Mouse (Mus musculus): ENCODE measurements around the gene Zdhhc14.
A peak's percentile ranks its signal among the peaks of the same experiment; 100 is the strongest.

Zdhhc14 gene

DNA sequence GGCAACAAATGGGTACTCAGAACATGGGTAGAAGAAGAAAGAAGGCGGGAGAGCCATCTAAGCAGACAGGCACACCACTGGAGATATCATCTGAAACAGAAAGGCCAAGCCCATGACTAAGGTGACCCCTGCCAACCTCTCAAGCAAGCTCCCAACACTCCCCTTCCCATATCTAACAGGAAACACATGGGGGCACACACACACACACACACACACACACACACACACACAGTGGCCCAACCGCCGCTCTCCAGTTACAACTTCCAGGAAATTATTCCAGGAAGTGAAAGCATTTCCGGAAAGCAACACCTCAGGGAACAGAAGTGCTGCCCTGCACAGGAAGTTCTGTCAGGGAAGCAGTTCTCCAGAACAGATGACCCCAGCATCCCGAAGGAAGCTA is 301.9 kb downstream of the Zdhhc14 start:
- DNase-seq: no peak

DNA sequence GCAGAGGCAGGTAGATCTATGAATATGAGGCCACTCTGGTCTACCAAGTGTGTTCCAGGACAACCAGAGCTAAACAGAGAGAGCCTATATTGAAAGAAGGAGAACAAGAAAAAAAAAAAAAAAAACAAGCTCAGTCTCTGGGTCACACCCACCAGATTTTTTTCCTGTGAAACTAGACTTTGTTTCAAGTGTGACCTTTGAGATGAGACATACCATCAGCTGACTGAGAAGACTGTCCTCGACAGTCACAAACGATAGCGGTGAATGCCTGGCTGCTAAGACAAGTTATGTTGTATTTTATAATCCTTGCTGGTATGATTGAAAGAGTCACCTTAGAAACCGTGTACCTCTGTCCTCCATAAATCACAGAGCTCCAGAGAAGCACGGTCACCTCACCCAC is 303.0 kb downstream of the Zdhhc14 start:
- DNase-seq: no peak

DNA sequence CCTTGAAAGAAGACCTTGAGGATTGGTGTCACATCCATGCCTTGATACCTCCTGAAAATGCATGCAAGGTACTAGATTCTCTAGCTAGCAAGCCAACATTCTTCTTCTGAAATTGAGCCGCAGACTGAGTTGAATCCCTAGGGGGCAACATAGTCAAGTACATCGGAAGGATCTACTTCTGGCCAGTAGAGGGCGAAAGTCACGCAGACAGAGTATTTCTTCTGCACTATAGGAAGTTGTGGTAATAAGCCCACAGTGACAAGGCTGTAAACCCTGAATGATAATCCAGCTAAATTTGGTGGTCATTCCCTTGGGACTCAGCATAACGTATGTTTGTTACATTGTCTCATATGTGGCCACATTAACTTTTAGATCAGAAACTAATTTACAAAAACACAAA is 303.5 kb downstream of the Zdhhc14 start:
- peak; percentile 62 to 83 for DNase-seq

DNA sequence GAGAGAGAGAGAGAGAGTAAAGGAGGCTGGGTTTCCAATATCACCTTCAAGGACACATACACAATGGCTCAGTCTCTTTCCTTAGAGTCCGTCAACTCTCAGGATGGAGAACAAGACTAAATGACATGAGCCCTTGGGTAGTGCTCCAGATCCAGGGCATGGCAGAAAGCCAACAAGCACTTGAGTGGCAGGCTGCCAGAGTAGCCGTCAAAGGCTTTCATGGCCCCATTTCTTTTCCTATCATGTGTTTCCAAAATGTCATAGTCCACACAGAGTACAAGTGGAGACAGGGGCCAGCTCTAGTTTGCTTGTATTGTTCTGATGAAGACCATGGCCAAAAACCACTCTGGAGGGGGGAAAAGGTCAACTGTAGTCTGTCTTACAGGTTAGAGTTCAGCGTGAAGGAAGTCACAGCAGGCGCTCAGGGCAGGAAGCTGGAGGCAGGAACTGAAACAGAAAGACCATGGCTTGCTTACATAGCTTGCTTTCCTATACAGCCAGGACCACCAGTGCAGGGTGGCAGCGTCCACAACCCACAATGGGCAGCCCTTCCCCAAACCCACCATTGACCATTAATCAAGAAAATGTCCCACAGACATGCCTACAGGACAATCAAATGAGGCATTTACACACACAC is 304.9 kb downstream of the Zdhhc14 start:
- peak; percentile 35 to 61 for DNase-seq

DNA sequence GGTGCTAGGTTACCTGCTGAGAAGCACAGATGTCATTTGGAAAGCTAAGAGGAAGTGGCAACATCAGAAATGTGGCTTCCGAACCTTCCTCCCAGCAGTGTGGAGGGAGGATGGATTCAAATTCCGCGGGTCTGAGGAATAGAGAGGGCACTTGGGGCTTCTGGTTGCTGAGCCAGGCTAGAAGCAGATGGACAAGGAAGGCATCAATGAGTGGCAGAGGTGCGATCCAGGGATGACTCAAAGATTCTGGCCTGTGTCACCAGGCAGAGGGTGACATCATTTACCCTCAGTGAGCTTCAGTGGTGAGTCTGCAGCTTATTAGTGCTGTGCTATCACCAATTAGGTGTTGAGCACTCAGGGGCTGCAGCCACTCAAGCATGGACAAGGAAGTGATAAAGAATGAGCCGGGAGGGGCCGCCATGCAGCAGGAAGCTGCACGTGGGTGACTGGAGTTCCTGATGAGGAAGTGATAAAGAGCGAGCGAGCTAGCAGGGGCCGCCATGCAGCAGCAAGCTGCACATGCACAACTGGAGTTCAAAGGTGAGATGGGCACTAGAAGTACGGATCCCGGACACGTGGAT is 306.0 kb downstream of the Zdhhc14 start:
- peak; percentile 50 to 65 for DNase-seq

DNA sequence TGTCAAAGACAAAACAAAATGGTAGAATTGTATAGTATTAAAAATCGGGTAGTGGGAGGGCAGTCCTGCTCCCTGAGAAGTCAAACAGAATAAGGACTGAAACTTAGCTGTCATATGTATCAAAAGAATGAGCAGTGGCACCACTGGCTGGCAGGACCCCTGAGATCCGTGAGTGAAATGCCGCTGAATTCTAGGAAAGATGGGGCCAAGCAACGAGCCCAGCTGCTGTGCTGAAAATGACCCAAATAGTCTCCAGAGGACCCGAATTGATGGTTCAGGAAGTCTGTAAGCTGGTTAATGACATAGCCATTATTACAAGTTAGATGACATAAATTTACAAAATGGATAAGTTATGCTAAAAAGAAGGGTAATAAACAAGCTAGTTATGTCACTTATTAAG is 306.5 kb downstream of the Zdhhc14 start:
- no peak for DNase-seq

DNA sequence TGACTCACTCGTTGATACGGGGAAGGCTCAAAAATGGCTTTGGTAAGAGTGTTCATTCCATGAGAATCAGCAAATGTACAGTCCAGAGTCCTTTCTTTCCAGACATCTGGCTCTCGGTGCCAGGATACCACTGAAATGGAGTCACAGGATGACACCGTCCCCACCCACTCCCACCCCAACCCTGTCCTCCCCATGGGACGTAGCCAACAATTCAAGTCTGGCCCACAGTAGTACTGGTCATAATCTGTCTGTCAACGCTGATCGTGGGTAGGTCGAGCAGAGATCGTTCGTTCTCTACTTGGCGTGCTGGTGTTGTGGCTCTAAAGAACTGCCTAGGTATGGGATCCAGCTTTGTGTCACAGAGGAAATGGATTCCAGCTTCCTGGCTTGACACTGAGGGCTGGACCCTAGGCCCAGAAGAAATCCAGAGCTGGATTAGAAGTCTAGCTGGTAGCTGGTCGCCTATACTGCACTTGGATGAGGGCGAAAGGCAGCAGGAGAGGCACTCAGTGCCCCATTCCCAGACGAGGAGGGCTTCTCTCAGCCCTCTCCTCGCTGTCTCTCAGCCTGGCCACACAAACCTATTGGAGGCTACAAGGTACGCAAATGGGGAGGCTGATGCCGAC is 307.2 kb downstream of the Zdhhc14 start:
- no peak for DNase-seq

DNA sequence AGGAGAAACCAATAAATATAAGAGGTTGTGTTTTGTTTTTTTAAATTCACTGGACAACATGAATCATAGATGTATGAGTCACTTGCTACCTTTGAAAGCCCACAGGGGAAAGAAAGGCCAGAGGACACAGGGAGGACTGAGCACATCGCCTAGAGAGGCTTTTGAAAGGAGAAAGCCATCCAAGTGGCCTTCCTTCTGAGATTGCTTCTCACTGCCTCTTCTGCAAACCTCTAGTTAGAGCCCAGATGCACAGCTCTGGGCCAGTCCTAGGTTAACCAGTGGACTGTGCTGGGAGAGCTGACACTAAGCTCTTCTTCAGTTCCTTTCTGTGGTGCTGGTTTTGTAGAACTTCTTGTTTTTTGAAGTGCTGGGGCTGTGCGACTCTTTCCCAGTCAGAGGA is 307.9 kb downstream of the Zdhhc14 start:
- DNase-seq: no peak

DNA sequence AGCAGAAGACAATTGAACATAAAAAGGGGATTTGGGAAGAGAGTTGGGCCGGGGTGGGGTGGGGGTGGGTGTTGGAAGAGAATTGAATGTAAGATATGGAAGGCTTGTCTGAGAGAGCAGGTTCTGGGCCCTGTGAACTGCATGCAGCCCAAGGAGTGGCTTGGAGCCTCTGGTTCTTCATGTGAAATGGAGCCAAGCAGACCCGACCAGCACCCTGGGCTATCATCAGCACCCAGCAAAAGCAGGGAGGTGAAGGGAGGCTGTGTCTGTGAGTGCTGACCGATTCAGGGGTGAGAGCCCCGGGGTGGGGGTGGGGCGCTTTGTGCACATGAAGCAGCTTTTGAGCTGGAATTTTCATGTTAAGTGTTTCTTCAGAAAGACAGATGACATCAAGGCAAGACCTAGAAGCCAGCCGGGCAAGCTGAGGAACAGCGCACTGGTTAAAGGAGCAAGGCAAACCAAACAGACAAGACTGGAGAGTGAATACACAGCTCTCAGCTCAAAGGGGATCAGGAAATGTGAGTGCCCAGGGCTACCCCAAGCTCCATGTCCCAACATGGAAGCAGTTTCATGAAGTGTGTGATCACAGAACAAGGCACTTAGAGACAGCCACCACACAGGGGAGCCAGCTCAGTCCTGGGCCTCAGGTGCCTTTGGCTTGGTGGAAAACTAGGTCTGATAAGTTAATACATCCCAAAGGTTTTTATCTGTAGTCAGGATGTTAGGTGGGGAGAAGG is 308.6 kb downstream of the Zdhhc14 start:
- DNase-seq: no peak

DNA sequence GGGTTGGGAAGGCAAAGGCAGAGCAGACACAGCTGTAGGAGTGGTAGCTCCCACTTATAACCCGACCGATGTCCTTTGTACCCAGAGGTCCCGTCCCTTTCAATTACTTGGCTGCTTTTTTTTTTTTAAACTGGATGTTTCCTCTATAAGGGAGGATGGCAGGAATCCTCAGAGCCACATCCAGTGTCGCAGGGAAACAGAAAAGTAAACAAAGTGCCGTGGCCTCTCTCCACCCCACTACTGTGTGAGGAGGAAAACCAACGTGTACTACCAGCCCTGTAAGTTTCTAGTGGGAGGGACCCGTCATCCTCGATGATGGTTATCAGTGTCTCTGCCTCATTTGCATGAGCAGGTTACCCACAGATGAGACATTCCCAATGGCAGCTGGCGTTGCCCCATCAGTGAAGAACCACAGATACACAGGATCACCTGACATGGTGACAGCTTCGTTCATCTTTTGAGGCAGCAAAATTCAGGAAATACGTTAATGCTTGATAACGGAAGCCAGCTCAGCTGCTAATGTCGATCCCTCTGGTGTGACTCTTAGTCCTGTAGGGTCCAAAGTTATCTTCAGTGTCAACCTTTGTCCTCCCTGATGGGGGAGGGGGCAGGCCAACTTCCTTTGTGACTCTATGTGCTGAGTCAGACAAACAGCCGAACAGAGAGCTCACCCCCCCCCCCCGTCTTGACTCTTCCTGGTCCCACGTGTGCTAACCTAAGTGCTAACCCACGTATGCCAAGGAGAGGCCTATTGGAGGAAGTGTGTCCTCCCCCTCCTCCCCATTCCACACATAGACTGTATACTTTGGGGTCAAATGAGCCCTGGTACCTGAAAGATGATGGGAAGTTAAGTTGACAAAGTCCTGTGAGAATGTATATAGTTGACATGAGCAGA is 309.7 kb downstream of the Zdhhc14 start:
- no peak for DNase-seq

DNA sequence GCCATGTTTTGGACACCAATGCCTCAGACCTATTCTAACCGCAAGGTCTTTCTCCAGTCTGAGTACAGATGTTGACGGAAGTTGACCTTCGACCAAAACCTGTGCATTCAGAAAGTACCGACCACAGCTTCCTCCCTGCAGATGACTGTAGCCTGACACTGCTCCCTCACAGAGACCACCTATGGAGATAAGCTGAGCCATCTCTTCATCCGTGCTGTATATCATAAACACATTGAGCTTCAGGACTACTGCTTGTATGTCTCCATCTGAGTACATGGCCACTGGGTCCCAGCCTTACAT is 310.2 kb downstream of the Zdhhc14 start:
- DNase-seq: no peak
